Mouse (Mus musculus) urinary bladder, adult 2 months (tissue): ENCODE measurements around the gene Gm10382. TPM values are rescaled to one million over a fixed set of nuclear protein-coding genes. Genes with fewer than 3 reads are reported as not detected.
A peak's percentile ranks its signal among the peaks of the same experiment; 100 is the strongest.
"Not testable (repeated sequence)": the region's sequence is repeated elsewhere in the genome, so short reads cannot be mapped to it uniquely, and the experiment has no call there.

ENCODE experiments used
- DNase-seq: peaks from one replicate; pipeline ENCODE4 v3.0.0; 2022; ENCODE audit warnings: low spot score
- polyA plus RNA-seq: library from polyadenylated mRNA; depleted of rRNA; stranded (reverse); fragments of >200 nt; gene quantifications from 2 replicates; pipeline ENCODE4 v1.2.3, GENCODE M21; 2012

Gm10382 gene
- polyA plus RNA-seq, 1 experiment = 0.29 TPM

DNA sequence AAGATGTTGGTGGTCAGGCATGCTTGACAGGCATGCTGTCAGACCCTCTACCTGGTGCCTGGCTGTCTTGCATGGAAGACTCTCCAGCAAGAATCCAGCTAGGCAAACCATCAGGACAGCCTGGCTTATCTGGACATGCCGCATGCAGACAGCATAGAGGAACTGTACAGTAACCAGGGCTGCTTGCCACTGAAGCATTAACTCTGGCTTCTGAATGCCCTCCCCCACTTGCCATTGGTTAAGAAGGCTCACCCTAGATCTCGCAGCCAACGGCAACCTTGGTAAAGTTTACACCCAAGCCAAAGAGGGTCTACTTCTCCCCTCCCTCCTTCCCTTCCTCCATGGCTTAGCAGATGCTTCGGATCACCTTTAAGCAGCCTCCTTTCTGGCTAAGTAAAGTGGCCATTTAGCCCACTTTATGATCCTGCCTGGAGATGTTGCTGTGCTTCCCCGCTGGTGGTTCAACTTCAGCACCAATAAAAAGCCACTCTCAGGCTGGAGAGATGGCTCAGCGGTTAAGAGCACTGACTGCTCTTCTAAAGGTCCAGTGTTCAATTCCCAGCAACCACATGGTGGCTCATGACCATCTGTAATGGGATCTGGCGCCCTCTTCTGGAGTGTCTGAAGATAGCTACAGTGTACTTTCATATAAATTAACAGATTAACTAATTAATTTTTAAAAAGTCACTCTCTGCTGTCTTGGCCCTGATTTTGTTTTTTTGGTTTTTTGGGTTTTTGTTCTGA lies 18.0 kb upstream of the Gm10382 start:
- no peak for DNase-seq

DNA sequence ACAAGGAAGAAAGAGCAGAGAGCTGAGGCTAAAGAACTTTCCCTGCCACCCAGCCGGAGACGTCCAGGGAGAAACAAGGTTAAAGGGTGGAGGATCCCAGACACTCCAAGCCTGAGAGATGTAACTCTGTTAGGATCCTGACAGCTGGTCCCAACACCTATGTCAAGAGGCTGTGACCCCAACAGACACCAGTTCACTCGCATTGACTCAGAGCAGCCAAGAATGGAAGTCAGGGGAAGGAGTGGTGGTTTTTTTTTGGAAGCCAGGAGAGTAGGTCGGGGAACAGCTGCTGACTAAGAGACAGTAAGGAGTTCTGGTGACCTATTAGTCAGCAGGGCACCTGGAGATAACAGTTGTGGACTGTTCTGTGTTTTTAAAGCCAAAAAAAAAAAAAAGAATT lies 17.1 kb upstream of the Gm10382 start:
- no peak for DNase-seq

DNA sequence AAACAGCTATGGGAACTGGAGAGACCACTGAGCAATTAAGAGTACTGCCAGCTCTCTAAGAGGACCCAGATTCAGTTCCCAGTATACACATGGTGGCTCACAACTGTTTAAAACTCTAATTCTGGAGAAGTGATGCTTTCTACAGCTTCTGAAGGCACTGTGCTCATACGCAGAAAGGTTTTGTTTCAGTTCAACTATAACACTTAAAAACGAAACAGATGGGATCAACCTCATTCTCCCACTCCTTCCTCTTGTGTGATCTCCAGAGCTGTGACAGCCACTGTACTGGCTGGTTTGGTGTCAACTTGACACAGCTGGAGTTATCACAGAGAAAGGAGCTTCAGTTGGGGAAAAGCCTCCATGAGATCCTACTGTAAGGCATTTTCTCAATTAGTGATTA lies 13.3 kb upstream of the Gm10382 start:
- DNase-seq = no peak

DNA sequence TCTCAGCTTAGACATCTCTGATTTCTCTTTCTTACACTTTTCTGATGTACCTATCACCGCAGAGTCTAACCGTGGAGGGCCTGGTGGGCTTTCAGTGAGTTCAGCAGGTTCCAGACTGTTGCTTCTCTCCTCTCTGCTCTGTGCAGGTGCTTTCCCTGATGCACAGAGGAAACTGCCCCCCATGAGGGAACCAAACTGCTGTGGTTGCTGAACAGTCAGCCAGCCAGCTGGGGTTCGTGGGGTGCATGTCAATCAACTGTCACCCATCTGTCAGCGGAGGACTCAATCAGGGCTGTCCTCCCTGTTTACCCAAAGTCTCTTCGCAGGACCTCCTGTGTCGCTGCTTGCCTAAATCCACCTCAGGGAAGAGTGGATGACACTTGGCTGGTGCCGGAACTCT lies 11.9 kb upstream of the Gm10382 start:
- no peak for DNase-seq

DNA sequence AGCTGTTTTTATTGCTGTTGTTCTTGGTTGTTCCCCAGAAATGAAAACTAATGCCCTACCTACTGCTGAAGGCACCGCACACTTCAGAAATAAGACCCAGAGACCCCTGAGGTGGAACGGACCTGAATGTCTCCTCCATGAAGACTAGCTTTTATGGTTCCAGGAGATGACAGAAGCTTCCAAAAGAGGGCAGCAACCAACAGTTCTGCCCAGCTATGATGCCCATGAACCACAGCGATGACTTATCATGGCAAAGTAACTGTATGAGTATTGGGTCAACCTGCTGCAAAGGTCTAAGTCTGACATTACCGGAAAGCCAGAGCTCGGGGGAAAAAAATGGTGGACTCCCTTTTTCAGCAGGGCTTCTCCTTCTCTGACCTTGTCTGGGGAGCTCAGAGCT lies 10.2 kb upstream of the Gm10382 start:
- DNase-seq = no peak

DNA sequence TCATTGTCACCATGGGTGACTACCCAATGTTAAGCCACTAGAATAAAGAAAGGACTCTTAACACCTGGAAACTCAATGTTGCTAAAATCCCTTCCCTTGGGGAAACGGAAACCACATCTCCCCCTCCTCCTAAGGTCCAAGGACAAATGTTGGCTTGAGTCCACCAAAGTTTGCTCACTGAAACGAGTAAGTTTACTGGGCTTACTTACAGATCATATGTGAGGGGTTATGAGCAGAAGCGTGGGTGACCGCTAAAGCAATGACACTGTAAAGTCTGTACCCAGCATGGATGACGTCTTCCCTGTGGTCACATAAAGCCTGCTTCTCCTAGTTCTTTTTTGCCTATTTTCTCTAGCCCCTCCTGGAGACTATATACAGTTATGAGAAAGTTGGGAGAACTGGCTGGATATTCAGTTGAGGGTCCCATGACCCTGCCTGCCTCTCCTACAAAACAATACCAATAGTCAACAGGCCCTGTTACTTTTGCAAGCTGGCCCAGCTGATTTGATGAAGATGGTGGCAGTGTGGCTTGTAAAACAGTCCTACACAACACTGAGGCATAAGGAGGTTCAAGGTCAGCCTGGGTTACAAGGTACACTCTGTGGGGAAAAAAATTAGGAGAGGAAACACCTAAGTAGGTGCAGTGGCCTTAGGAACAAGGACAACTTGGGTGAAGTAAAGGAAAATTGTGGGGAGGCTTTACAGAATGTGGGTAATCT lies 7.0 kb upstream of the Gm10382 start:
- no peak for DNase-seq

DNA sequence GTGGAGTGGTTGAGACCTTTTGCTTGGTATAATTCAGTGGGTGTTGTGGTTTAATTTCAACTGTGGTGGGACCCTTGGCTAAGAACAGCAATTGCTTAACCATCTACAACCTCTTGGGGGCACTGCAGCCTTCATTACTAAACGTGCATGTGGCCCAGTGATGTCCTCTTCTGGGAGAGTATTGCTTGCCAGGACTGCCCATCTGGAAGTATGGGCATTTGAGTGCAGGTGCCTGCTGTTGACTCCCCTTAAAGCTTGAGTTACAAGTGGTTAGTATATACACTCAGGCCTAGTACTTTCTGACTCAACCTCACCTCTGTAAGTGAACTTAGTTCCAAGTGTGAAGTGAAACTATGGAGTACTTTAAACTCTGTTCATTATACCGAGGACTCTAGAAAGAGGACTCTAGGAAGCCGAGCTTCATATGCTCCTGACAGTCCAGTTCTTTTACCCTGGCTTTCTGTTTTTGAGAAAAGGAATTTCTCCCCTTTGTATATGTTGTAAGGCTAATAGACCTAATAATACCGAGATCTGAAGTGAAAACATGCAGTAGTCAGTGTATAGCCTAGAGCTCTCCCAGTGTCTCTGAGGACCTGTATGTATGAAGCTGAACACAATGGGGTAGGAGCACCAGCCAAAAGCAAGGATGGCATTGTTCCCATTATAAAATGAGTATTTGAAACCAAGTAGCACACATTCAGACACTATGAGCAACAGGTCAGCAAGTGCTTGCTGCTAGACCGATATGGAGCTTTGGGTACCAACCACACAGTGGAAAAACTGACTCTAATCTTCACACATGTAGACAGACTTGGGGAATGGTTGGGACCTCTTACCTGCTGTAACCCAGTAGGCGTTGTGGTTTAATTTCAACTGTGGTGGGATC lies 6.2 kb upstream of the Gm10382 start:
- DNase-seq = no peak

DNA sequence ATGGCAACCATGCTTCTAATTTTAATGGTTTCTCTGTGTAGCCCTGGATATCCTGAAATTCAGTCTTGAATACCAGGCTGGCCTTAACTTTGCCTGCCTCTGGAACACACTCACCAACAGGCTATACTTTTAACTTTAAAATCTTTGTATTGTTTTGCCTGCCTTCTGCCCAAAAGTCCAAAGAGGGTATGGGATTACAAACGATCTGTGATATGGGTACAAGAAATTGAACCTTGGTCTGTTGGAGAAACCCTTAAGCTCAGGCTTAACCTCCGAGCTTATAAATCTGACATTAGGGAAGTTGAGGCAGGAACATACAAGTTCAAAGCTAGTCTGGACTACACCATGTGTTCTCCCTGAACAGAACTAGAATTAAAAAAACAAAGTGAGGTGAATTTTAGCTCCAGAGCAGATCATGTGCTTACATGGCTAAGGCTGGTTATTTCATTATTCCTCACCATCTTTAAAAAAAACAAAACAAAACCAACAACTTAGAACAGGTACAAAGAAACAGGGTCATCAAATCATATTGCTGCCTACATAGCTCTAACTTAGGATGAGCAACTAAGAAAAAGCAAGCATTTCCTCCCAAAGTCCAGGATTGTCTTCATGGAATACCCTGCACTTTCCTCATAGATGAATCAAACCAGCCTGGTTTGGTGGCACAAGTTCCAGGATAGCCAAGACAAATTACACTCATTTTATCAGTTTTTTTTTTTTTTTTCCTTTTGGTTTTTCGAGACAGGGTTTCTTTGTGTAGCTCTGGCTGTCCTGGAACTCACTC lies 5.3 kb upstream of the Gm10382 start:
- no peak for DNase-seq

DNA sequence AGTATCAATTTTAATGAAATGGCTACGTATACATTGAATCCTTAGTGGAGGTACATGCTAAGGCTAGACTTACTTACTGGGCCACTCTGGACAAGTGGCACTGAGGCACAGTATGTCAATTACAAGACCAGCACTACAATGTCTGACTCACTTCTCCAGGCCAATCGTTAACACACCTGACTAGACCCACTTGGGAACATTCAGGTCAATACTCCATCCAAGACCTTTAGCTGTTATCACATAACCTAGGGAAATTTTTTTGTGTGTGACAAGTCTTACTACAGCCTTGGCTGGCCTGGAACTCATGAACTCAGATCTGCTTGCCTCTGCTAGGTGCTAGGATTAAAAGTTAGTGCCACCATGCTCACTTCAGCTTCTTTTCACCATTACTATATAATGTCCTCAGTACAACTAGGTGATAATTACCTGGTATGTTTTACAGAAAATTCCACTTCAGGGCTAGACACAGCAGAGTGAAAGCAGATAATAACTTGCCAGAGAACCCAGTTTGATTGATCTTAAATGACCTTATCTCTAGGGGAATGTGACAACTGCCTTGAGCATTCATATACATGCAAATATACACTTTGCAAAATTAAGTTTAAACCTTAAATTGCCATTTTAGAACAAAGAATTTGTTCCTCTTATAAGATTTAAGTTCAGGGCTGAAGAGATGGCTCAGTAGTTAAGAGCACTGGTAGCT lies 4.5 kb upstream of the Gm10382 start:
- no peak for DNase-seq

DNA sequence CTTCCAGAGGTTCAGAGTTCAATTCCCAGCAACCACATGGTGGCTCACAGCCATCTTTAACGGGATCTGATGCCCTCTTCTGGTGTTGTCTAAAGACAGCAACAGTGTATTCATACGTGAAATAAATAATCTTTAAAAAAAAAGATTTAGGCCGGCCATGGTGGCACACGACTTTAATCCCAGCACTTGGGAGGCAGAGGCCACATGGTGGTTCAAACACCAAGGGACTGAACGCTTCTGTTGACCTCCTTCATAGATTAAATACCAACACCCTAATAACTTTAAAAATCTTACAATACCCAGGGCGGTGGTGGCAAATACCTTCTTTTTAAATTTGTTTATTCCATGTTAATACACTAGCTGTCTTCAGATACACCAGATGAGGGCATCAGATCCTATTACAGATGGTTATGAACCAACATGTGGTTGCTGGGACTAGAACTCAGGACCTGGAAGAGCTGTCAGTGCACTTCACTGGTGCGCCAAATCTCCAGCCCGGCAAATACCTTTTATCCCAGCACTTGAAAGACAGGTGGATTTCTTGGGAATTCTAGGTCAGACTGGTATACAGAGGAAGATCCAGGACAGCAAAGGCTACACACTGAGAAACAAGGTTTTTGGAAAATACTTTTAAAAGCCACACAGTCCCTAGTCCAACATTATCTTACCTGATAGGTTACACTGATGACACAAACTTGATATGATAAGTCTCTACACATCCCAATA lies 3.7 kb upstream of the Gm10382 start:
- no peak for DNase-seq

DNA sequence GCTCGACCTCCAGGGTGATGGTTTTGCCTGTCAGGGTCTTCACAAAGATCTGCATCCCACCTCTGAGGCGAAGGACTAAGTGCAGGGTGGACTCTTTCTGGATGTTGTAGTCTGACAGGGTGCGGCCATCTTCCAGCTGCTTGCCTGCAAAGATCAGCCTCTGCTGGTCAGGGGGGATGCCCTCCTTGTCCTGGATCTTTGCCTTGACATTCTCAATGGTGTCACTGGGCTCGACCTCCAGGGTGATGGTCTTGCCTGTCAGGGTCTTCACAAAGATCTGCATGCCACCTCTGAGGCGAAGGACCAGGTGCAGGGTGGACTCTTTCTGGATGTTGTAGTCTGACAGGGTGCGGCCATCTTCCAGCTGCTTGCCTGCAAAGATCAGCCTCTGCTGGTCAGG lies 1.8 kb upstream of the Gm10382 start:
- DNase-seq = not testable (repeated sequence)

DNA sequence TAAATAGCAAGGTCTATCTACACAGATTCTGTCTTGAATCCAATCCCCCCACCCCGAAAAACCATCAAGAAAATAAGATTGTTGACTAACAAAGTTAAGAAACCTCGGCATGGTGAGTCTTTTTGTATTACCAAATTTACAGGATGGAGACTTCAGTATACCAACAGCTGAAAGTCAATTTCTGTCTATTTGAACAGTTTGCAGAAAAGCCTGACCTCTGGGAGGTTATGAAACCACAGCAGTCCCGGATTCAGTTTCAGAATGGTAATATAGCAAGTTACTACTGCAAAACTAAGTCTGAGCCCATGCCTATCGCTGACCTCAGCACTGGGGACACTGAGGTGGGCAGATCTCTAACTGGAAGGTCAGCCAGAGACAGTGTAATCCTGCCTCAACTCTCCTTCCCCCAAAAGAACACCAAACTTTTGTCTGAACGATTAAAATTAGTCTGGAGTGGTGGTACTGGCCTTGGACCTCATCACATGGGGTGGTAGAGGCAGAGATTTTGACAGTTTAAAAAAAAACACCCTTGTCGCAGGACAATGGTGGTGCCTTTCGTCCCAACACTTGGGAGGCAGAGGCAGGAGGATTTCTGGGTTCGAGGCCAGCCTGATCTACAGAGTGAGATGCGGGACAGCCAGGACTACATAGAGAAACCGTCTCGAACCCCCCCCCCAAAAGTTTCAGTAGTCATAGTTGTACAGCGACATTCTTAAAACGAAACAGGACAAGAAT lies 597 bp upstream of the Gm10382 start:
- DNase-seq = no peak

DNA sequence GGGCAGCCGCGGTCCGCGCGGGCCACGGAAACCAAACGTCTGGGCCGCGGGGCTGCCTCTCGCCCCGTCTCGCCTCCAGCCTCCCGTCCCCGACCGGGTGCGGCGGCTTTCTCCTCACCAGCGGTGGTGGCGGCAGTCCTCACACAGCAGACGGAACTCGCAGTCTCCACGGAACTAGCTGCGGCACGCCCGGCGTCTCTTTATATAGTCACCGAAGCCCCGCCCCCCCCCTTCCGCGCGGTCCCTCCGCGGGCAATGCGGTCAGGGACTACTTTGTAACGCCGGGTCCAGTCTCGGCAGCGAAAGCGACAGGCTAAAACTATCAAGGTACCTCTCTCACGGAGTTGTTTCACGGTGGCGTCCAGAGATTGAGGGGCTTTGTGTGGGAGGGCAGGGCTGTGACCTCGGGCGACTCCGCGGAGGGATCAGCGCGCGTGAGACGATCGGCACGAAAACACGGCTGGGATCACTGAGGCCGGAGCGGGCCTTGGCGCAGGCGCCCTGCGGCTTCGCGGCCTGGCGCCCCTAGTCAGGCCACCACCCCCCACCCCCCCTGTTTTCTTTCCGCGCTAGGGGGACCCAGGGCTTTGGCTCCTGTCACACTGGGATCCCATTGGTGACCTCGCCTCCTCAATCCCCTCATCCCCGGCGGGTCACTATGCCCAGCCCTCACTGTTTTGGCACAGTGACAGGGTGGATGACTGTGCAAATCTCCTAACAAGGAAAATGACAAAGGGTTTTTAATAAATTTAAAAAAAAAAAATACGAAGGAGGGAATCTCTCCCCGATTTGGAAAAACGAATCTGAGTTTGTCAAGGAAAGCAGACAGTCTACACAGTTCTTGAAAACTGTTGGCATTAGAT lies 688 bp downstream of the Gm10382 start, which contains the start of gene Ubc:
Gene Ubc, minus strand, starts transcription at position 624 of the 863 bp plus-strand sequence.
- peak; percentile 94 for DNase-seq

DNA sequence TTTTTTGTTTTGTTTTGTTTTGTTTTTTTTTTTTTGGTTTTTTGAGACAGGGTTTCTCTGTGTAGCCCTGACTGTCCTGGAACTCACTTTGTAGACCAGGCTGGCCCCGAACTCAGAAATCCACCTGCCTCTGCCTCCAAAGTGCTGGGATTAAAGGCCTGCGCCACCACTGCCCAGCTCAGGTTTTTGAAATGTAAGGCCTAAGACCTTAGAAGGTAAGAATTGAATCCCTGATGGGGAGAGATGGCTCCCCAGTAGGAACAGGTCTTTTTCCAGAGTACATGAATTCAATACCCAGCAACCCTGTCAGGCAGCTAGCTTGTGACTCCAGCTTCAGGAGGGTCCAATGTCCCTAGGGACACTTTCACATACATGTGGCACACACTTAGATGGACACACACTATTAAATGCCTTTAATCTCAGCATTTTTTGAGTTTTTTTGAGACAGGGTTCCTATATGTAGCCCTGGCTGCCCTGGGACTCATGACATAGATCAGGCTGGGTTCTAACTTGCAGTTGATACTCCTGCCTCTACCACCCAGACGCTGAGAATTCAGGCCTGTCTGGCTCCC lies 1.9 kb downstream of the Gm10382 start:
- no peak for DNase-seq

DNA sequence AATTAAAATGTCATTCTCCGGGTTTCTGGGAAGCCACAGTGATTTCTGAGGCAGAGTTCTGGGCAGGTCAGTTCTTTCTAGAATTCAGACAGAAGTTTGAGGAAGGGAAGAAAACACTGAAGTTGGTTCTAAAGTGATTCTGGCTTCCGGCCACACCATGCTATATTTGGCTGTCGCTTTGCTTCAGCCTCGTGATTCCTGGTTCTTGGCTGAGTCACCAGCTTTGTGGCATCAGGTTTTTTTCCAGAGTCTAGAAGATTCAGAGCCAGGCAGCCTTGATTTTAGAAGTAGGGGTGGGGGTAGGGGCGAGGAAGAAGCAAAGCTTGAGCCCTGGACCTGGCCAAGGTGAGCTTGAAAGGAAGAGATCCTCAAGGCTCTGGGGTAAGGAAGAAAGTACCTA lies 2.5 kb downstream of the Gm10382 start:
- no peak for DNase-seq

DNA sequence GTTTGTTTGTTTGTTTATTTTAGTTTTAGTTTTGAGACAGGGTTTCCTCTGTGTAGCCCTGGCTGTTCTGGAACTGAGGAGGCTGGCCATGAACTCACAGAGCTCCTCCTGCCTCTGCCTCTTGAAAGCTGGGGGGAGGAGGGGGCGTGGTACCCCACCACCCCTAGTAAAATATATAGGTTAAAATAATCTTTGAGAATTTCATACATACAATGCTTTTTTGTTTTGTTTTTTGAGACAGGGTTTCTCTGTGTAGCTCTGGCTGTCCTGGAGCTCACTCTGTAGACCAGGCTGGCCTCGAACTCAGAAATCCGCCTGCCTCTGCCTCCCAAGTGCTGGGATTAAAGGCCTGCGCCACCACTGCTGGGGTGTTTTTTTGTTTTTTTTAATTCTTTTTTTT lies 3.1 kb downstream of the Gm10382 start:
- not testable (repeated sequence) for DNase-seq

DNA sequence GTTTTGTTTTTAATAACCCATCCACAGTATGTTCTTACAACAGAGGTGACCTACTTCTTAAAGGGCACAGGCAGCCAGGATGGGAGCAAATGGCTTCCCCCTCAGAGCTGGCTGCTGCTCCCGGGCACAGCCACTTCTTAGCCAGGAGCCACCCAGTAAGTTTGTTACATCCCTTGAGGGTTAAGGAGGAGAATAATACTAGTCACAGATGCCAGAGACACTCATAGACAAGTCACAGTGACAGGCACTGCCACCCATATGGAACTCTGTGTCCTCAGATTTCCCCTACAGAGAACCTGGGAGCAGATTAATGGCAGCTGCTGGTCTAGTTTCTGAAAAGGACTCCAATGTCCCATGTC lies 3.5 kb downstream of the Gm10382 start:
- DNase-seq = no peak

DNA sequence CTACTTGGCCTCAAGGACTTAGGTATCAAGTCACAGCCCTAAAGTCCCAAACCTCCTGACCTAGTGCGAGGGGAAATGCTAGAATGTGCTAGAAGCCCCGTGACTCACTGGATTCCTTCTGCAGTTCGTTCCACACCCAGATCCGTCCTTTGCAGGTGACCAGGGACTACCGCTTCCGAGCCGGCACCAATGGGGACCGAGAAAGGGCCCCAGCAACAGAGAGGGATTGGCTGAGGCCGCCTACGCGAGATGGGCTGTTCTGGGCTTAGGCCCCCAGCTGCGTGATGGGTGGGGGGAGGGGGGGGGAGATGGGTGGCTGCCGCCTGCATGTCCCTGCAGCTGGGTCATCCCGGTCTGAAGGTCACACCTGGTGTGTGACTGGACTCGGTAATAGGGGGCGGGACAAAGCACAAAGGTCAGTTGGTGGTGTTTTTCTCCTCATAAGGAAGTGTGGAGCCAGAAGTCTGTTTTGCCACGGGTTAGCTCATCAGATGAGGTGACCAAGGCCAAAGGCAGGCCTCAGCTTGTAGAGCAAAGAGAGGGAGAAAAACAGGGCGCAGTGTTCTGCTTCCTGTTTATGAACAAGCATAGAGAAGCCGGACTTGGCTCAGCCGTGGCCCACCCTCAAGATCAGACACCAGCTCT lies 4.0 kb downstream of the Gm10382 start:
- peak; percentile 87 for DNase-seq
